Mouse (Mus musculus): ENCODE measurements around the gene Scd1. TPM values are rescaled to one million over a fixed set of nuclear protein-coding genes. Genes with fewer than 3 reads are reported as not detected.

Gene Scd1
- total RNA-seq, 2 experiments from 2014 or later: 130 to 138 TPM

GRCm38 (mm10) chr19:44408223-44408545 lies 505 bp upstream of the Scd1 start:
- peak; percentile 34 to 49 for DNase-seq (ENCODE audit: low spot score in 2 of 2)
- intact Hi-C loops (cut with DNase I): loop anchor here (5.0 kb wide), 1 partner anchor 111 kb away; no protein-coding TSS in a partner anchor

GRCm38 (mm10) chr19:44403546-44403945 lies 4.1 kb downstream of the Scd1 start:
- intact Hi-C loops (cut with DNase I): no loop called here
- no peak for DNase-seq (ENCODE audit: low spot score in 2 of 2)

- intact Hi-C loops (cut with DNase I): no loop called here
- DNase-seq (ENCODE audit: low spot score in 2 of 2): no peak
These were observed 7.0 kb downstream of the Scd1 start for GRCm38 (mm10) chr19:44400484-44401197.

- DNase-seq (ENCODE audit: low spot score in 2 of 2): no peak
- intact Hi-C loops (cut with DNase I): no loop called here
These were observed 7.6 kb downstream of the Scd1 start for GRCm38 (mm10) chr19:44400076-44400475.

- no peak for DNase-seq (ENCODE audit: low spot score in 2 of 2)
- intact Hi-C loops (cut with DNase I): no loop called here
These were observed 10.9 kb downstream of the Scd1 start for GRCm38 (mm10) chr19:44396742-44397141.

GRCm38 (mm10) chr19:44394972-44395371 lies 12.7 kb downstream of the Scd1 start:
- DNase-seq (ENCODE audit: low spot score in 2 of 2): no peak
- intact Hi-C loops (cut with DNase I): no loop called here

- intact Hi-C loops (cut with DNase I): no loop called here
- peak in 1 of 2 experiments; percentile 19 for DNase-seq (ENCODE audit: low spot score in 2 of 2)
These were observed 13.7 kb downstream of the Scd1 start for GRCm38 (mm10) chr19:44393962-44394422.

GRCm38 (mm10) chr19:44392339-44393009 lies 15.2 kb downstream of the Scd1 start:
- no peak for DNase-seq (ENCODE audit: low spot score in 2 of 2)
- intact Hi-C loops (cut with DNase I): no loop called here

- DNase-seq (ENCODE audit: low spot score in 2 of 2): no peak
- intact Hi-C loops (cut with DNase I): no loop called here
These were observed 15.8 kb downstream of the Scd1 start for GRCm38 (mm10) chr19:44391856-44392255.

- intact Hi-C loops (cut with DNase I): no loop called here
- no peak for DNase-seq (ENCODE audit: low spot score in 2 of 2)
These were observed 18.2 kb downstream of the Scd1 start for GRCm38 (mm10) chr19:44389507-44389906.

- DNase-seq (ENCODE audit: low spot score in 2 of 2): peak; percentile 88 to 92
- intact Hi-C loops (cut with DNase I): no loop called here
These were observed 18.9 kb downstream of the Scd1 start for GRCm38 (mm10) chr19:44388475-44389428.

- intact Hi-C loops (cut with DNase I): no loop called here
- no peak for DNase-seq (ENCODE audit: low spot score in 2 of 2)
These were observed 19.8 kb downstream of the Scd1 start for GRCm38 (mm10) chr19:44387746-44388474.

- intact Hi-C loops (cut with DNase I): no loop called here
These were observed 20.5 kb downstream of the Scd1 start for GRCm38 (mm10) chr19:44387089-44387671.

GRCm38 (mm10) chr19:44385887-44386498 lies 21.7 kb downstream of the Scd1 start:
- intact Hi-C loops (cut with DNase I): no loop called here
- no peak for DNase-seq (ENCODE audit: low spot score in 2 of 2)

More at GRCm38 (mm10) chr19:44387089-44387671, 20.5 kb downstream of the Scd1 start:
- no peak for DNase-seq (ENCODE audit: low spot score in 2 of 2)

GRCm38 (mm10) chr19:44382682-44383321 lies 24.9 kb downstream of the Scd1 start:
- intact Hi-C loops (cut with DNase I): no loop called here
- no peak for DNase-seq (ENCODE audit: low spot score in 2 of 2)

- intact Hi-C loops (cut with DNase I): no loop called here
These were observed 27.6 kb downstream of the Scd1 start for GRCm38 (mm10) chr19:44380065-44380464.

GRCm38 (mm10) chr19:44379090-44379489 lies 28.6 kb downstream of the Scd1 start:
- intact Hi-C loops (cut with DNase I): no loop called here
- DNase-seq (ENCODE audit: low spot score in 2 of 2): no peak

More at GRCm38 (mm10) chr19:44380065-44380464, 27.6 kb downstream of the Scd1 start:
- no peak for DNase-seq (ENCODE audit: low spot score in 2 of 2)
